Mouse (Mus musculus) left cerebral cortex, postnatal 4 days (tissue): ENCODE measurements around the gene Pkd1l1. TPM values are rescaled to one million over a fixed set of nuclear protein-coding genes. Genes with fewer than 3 reads are reported as not detected.

Source experiments
- DNase-seq: peaks from one replicate; pipeline ENCODE4 v3.0.0-alpha.2; 2022
- intact Hi-C: fragments of 180-260 bp; cut with DNase I; formaldehyde crosslinking; loops from one replicate; pipeline ENCODE4 v1.15.1; 2025
- total RNA-seq, 2 experiments: library from RNA; stranded (reverse); gene quantifications; 2 replicates each; pipeline ENCODE4 v1.2.3; 2021

Pkd1l1 gene
- under 1 TPM in 1 of 2 experiments, not detected in 1; 0.08 TPM for total RNA-seq

DNA sequence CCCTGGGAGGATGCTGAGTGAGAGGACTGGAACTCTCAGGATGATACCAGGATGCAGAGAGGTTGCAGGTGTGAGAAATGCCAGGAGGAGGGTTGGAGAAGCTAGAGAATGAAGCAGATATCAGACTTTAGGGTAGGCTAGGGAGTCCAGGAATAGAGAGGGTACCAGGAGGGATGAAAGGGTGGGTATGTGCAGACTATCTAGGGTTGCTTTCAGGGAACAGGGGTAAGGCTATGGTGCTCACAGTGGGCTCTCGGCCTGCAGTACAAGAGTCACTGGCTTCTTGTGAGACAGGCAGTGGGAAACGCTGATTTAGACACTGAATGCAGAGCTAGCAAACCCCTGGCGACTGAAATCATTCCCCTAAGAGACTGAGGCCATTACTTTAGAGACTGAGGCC is at the start of gene Pkd1l1:
Gene Pkd1l1, minus strand, starts transcription at position 101 of the 400 bp plus-strand sequence.
- no peak for DNase-seq
- intact Hi-C loops = no loop called here

DNA sequence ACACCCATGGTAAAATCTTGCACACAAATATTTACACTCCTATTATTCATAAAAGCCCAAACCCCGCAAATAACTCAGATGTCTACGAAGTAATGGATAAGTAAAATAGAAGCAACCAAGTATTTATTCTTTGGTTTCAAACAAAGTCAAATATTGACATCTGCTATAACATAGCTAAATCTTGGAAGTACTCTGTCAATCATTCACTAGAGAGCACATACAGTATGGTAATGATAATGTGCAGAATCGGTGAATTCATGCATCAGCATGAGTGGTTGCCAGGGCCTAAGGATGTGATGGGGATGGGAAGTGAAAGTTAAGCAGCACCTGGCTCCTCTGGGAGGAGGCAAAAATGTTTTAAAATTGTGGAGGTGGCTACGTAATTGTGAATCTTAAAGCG is 47.1 kb upstream of the Pkd1l1 start:
- intact Hi-C loops = no loop called here
- DNase-seq = no peak

- DNase-seq = no peak
- intact Hi-C loops = no loop called here
Observed at GRCm38 (mm10) chr11:9018491-9019267, 45.6 kb upstream of the Pkd1l1 start.

- intact Hi-C loops = no loop called here
- no peak for DNase-seq
Observed at GRCm38 (mm10) chr11:9014740-9015139, 41.7 kb upstream of the Pkd1l1 start.

- intact Hi-C loops = no loop called here
Observed at GRCm38 (mm10) chr11:9011348-9011747, 38.3 kb upstream of the Pkd1l1 start.

GRCm38 (mm10) chr11:9010853-9011339 is 37.8 kb upstream of the Pkd1l1 start, which contains the start of gene Hus1:
Gene Hus1, minus strand, starts transcription at chr11:9011191.
- DNase-seq = peak; percentile 85
- intact Hi-C loops = no loop called here

More at GRCm38 (mm10) chr11:9011348-9011747, 38.3 kb upstream of the Pkd1l1 start:
- peak; percentile 5 for DNase-seq

GRCm38 (mm10) chr11:9010416-9010815 is 37.4 kb upstream of the Pkd1l1 start:
- intact Hi-C loops = no loop called here
- peak; percentile 27 for DNase-seq

DNA sequence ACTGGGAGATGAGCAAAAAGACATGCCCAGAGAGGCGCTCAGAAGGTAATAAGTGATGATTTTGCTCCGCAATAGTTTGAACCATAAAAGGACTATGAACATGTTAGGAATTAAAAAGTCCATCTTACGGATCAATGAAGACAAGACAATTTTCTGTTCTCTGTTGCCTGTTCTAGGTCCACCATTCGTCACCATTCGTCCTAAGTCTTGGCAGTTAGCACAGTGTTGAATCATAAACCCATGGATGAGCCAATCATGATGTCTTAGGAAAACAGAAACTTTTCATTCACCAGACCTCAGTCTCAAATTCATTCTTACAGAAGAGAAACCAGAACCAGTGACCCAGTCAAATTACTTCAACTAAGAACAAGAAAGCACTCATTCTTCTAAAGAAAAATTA is 35.7 kb upstream of the Pkd1l1 start:
- DNase-seq = no peak
- intact Hi-C loops = no loop called here

DNA sequence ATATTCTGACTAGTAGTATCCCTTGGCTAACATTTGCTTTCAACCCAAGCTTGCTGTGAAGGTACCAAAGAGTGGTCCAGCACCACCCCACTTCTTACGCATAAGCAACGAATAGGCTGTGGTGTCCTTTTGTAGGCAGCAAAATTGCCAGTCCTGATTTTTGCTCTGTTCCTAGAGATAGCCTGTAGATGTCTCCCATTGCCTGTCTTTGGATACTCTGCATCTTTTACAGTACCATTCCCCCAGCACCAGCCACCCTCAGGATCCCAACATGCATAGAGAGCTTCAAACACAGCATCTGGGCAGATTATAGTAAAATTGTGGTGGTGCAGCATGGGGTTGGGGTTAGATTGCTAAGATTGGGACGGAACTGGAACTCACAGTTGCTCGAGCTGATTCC is 15.0 kb upstream of the Pkd1l1 start:
- intact Hi-C loops = no loop called here
- DNase-seq = no peak

GRCm38 (mm10) chr11:8986058-8986457 is 13.0 kb upstream of the Pkd1l1 start:
- intact Hi-C loops = no loop called here
- DNase-seq = no peak

DNA sequence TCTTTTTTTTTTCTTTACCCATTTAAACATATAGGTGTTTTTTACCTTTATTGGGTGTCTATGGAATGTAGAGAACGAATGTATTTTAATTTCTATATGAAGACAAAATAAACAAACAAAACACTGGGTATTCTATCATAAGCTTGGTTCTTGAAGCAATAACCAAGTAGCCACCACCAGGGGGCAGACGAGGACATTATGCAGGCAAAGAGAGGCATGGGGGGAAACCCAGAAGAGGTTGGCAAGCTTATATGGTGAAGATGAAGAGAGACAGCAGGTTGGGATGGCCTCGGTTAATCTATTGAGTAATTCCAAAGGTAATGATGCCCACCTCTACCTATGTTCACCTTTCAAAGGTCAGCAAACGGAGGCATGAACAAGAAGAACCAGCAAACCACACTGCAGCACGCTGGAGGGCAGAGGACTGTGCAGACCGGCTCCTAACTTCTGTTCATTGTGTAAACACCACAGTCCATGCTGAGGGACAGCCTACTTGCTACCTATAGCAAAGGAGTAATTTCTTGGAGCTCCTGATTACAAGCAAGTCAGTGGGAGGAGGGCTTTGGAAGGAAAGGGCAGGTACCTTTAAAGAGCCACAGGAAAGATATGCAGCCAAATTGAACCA is 10.3 kb upstream of the Pkd1l1 start:
- intact Hi-C loops = loop anchor here (2.0 kb wide), 1 partner anchor 153 kb away; no protein-coding TSS in a partner anchor
- peak; percentile 86 for DNase-seq

- intact Hi-C loops = no loop called here
- no peak for DNase-seq
Observed at GRCm38 (mm10) chr11:8978154-8978553, 5.1 kb upstream of the Pkd1l1 start.

DNA sequence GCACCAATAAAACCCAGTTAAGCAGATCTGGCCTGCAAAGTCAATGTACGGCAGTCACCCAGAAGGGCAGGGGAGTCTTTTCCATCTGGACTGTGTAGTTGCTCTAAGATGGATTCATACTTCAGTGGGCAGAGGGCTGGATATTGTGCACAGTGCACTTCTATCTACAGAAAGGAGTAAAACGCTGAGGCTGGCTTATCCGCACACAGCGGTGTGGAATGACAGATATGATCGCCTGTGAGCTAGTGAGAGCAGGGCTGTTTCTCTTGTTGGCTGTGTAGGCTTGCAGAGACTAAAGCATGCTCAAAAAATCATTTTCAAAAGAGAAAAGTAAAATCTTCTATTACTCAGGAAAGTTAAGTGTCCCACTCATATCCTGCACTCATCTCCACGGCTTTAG is 973 bp downstream of the Pkd1l1 start:
- intact Hi-C loops = no loop called here
- no peak for DNase-seq

GRCm38 (mm10) chr11:8970509-8970908 is 2.6 kb downstream of the Pkd1l1 start:
- DNase-seq = no peak
- intact Hi-C loops = no loop called here

DNA sequence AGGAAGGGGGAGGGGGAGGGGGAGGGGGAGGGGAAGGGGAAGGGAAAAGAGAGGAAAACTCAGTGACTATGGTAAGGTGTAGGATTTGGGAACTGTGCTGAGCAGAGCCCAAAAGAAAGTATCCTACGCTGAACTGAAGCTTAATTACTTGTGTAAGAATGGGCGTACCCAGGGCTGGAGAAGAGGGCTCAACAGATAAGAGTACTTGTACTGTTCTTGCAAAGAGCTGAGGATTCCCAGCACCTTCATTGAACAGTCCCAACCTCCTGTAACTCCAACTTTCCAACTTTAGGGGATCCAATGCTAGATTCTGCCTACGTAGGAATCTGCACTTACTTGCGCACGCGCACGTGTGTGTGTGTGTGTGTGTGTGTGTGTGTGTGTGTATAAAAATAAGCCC is 5.0 kb downstream of the Pkd1l1 start:
- intact Hi-C loops = no loop called here
- no peak for DNase-seq

- intact Hi-C loops = no loop called here
Observed at GRCm38 (mm10) chr11:8958572-8958971, 14.5 kb downstream of the Pkd1l1 start.

DNA sequence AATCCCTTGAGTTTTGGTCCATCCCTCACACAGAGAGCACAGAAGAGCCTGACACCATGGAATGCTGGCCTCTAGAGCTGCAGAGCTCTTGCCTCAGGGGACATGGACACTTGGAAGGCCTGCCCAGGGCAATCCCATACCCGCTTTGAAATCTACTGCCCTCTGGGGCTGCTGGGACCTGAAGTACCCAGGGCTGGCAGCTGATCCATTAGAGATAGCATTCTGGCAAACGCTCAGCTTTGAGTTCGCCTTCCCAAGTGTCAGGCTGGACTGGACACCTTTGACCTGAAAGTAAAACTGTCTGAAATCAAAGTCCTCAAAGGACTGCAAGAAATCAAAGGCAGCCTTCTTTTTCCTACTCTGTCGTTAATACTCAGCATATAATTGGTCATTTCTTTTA is 15.0 kb downstream of the Pkd1l1 start:
- intact Hi-C loops = no loop called here
- DNase-seq = no peak

More at GRCm38 (mm10) chr11:8958572-8958971, 14.5 kb downstream of the Pkd1l1 start:
- DNase-seq = peak; percentile 17

DNA sequence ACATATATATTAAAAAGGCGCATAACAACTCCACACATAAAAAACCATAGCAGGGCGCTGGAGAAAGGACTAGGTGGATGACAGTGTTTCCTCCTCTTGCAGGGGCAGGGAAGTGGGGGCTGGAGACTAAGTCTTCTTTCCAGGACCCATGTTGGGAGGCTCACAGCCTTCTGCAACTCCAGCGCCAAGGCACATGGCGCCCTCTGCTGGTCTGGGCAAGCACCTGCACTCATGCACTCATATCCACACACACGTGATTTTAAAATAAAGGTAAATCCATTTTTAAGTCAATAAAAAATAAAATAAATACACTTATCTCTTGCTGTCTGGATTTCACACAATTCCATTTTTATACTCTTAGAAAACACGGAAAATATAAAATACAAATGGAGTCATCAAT is 16.0 kb downstream of the Pkd1l1 start:
- intact Hi-C loops = loop anchor here (2.0 kb wide), 1 partner anchor 422 kb away; no protein-coding TSS in a partner anchor
- DNase-seq = no peak

- intact Hi-C loops = loop anchor here (2.0 kb wide), 1 partner anchor 421 kb away; no protein-coding TSS in a partner anchor
Observed at GRCm38 (mm10) chr11:8955678-8956077, 17.4 kb downstream of the Pkd1l1 start.

GRCm38 (mm10) chr11:8949765-8950430 is 23.2 kb downstream of the Pkd1l1 start:
- intact Hi-C loops = loop anchor here (5.0 kb wide), 1 partner anchor 523 kb away; no protein-coding TSS in a partner anchor
- no peak for DNase-seq

More at GRCm38 (mm10) chr11:8955678-8956077, 17.4 kb downstream of the Pkd1l1 start:
- peak; percentile 81 for DNase-seq

- DNase-seq = no peak
- intact Hi-C loops = no loop called here
Observed at GRCm38 (mm10) chr11:8948871-8949270, 24.2 kb downstream of the Pkd1l1 start.
